Mouse (Mus musculus): ENCODE results near the gene Gm12216. TPM values are rescaled to one million over a fixed set of nuclear protein-coding genes. Genes with fewer than 3 reads are reported as not detected.

The Gm12216 gene
- polyA plus RNA-seq (2012; rRNA removed), result 0.11 and 0.64 TPM in 2 replicates

GRCm38 (mm10) chr11:53858761-53859580, at the start of gene Gm12216:
Gm12216 (minus strand) TSS chr11:53859256.

DNA sequence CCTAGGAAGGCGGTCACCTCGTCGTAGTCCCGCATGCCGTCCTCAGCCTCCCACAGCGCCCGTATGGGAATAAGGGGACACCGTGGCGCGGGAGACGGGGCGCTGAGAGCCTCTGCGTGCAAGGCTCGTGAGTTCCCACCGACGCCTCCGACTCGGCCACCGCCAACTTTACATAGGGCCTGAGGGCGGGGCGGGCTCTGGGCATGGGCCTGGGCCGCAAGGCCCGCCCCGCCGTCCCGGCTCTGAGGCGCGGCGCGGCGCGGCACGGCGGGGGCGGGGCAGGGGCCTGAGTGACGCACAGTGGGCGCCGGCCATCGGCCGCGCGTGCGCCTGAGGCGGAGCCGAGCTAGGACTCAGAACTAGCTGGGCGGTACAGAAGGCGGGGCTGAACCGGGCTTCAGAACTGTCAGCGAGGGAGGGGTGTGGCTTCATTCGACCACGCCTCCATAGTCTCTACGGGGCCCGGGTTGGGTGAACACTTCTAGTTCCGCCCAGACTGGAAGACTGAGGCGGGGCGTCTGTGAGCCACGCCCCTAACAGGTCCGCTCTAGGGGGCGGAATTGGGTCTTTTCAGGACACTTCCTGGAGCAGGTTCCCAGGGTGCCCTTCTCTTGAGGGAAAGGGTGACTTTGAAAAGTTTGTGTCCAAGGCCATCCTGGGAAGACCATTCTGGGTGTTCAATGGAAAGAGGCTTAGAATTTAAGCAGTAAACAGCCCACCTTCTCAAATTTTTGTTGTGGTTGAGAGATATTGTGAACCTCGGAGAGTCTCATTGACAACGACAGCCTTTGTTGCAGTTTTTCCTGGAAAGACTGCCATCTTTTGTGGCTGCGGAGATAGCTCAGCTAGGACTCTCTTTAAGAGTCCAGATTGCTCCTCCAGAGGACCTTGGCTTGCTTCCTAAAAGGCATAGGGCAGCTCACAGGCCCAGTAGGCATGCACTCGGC, 32.7 kb upstream of the Gm12216 start, which contains the start of gene Slc22a5:
Gene Slc22a5, minus strand, starts transcription at position 156 of the 947 bp plus-strand sequence.

GRCm38 (mm10) chr11:53773087-53773486, 86.0 kb downstream of the Gm12216 start, which contains the start of gene Gm17334:
Gm17334 (minus strand) TSS chr11:53773187.

GRCm38 (mm10) chr11:53769760-53770124, 89.3 kb downstream of the Gm12216 start, which contains the start of gene Irf1:
Irf1 (plus strand) TSS chr11:53770014.

Other genes with a start within 250 kb of the Gm12216 start
- not detected in 2 replicates for gene Il4, start 240.6 kb downstream of the Gm12216 start, polyA plus RNA-seq (2012; rRNA removed)
- not detected in 2 replicates for gene Il13, start 224.6 kb downstream of the Gm12216 start, polyA plus RNA-seq (2012; rRNA removed)
- gene Rad50, start 151.9 kb downstream of the Gm12216 start, polyA plus RNA-seq (2012; rRNA removed), result 6.5 and 7.1 TPM in 2 replicates
- gene Il5, start 138.5 kb downstream of the Gm12216 start, polyA plus RNA-seq (2012; rRNA removed), result 0.05 and 0.08 TPM in 2 replicates
- gene Irf1, start 89.2 kb downstream of the Gm12216 start, polyA plus RNA-seq (2012; rRNA removed), result 5.5 and 9.2 TPM in 2 replicates
- 0.06 and 0.19 TPM in 2 replicates for gene Gm17334, start 86.1 kb downstream of the Gm12216 start, polyA plus RNA-seq (2012; rRNA removed)
- 12.3 TPM in 2 replicates for gene Slc22a5, start 32.4 kb upstream of the Gm12216 start, polyA plus RNA-seq (2012; rRNA removed)
- gene Slc22a21, start 121.1 kb upstream of the Gm12216 start, polyA plus RNA-seq (2012; rRNA removed), result 3.4 and 5.4 TPM in 2 replicates
- 1.4 and 2.2 TPM in 2 replicates for gene Slc22a4, start 168.8 kb upstream of the Gm12216 start, polyA plus RNA-seq (2012; rRNA removed)
- gene Pdlim4, start 209.8 kb upstream of the Gm12216 start, polyA plus RNA-seq (2012; rRNA removed), result 32.0 and 37.8 TPM in 2 replicates
- 14.7 and 31.3 TPM in 2 replicates for gene P4ha2, start 240.8 kb upstream of the Gm12216 start, polyA plus RNA-seq (2012; rRNA removed)

Data from central nervous system, embryonic 14 days (tissue).